Mouse (Mus musculus): ENCODE results near the gene Gpr19. TPM values are rescaled to one million over a fixed set of nuclear protein-coding genes. Genes with fewer than 3 reads are reported as not detected.

Gpr19 gene
- polyA plus RNA-seq, 1 experiment from 2014 or later, result 10.8 TPM

GRCm38 (mm10) chr6:134863146-134863545 lies 35.2 kb downstream of the Gpr19 start:
- peak; percentile 96 for TF ChIP-seq CTCF (IDR thresholded peaks at IDR 0.05; ENCODE audit: low read depth)
- peak overlapping the region; percentile 59 for H3K4me2 ChIP-seq
- no peak overlapping the region for H3K27ac ChIP-seq (ENCODE audit: low read depth)
- DNase-seq (peak; percentile 98), ATAC-seq (ENCODE audit: insufficient read depth) (peak; percentile 79)
- H3K9ac ChIP-seq, result no peak overlapping the region
- peaks cover 14% of the 10 kb centered on the region; the same call in 1 of the 2 replicates for H3K4me1 ChIP-seq (ENCODE audit: insufficient read depth)
- no peaks in the 10 kb centered on the region for H3K9me3 ChIP-seq (ENCODE audit: low read depth, low read length)
- peak overlapping the region; percentile 23 for H3K4me3 ChIP-seq (ENCODE audit: low read depth, low read length)
- no peaks in the 10 kb centered on the region for H3K36me3 ChIP-seq (ENCODE audit: insufficient read depth)
- 0 out of 2 replicates have a peak, but pooled peaks cover 3% of the 10 kb centered on the region for H3K27me3 ChIP-seq (ENCODE audit: insufficient read depth, low read length)
- under 1% methylated on average over 19 of the region's 19 CpGs for WGBS

- peak overlapping the region; percentile 59 for H3K4me2 ChIP-seq
- no peaks in the 10 kb centered on the region for H3K36me3 ChIP-seq (ENCODE audit: insufficient read depth)
- no peaks in the 10 kb centered on the region for H3K9me3 ChIP-seq (ENCODE audit: low read depth, low read length)
- WGBS, result 13% methylated on average over 13 of the region's 13 CpGs
- 0 out of 2 replicates have a peak, but pooled peaks cover 3% of the 10 kb centered on the region for H3K27me3 ChIP-seq (ENCODE audit: insufficient read depth, low read length)
- H3K4me3 ChIP-seq (ENCODE audit: low read depth, low read length), result peak overlapping the region; percentile 23
- H3K9ac ChIP-seq, result no peak overlapping the region
- H3K27ac ChIP-seq (ENCODE audit: low read depth), result no peak overlapping the region
- no peak for TF ChIP-seq CTCF (IDR thresholded peaks at IDR 0.05; ENCODE audit: low read depth)
- peak; percentile 45 for DNase-seq
- peaks cover 14% of the 10 kb centered on the region; the same call in 1 of the 2 replicates for H3K4me1 ChIP-seq (ENCODE audit: insufficient read depth)
- ATAC-seq (ENCODE audit: insufficient read depth), result peak; percentile 48
These were observed 35.7 kb downstream of the Gpr19 start for GRCm38 (mm10) chr6:134862671-134863104.

GRCm38 (mm10) chr6:134861386-134861785 lies 37.0 kb downstream of the Gpr19 start:
- WGBS, result 71% methylated on average over 12 of the region's 12 CpGs
- DNase-seq, result no peak
- Histone ChIP-seq H3K36me3 (ENCODE audit: insufficient read depth) (no peaks in the 10 kb centered on the region), H3K4me3 (ENCODE audit: low read depth, low read length) (no peak overlapping the region), H3K9me3 (ENCODE audit: low read depth, low read length) (no peaks in the 10 kb centered on the region), H3K27me3 (ENCODE audit: insufficient read depth, low read length) (0 out of 2 replicates have a peak, but pooled peaks cover 3% of the 10 kb centered on the region), H3K4me1 (ENCODE audit: insufficient read depth) (peaks cover 14% of the 10 kb centered on the region; the same call in 1 of the 2 replicates), H3K4me2 (no peak overlapping the region), H3K9ac (no peak overlapping the region), H3K27ac (ENCODE audit: low read depth) (no peak overlapping the region)
- no peak for TF ChIP-seq CTCF (IDR thresholded peaks at IDR 0.05; ENCODE audit: low read depth)
- ATAC-seq (ENCODE audit: insufficient read depth), result no peak

GRCm38 (mm10) chr6:134860275-134860674 lies 38.1 kb downstream of the Gpr19 start:
- Histone ChIP-seq H3K4me3 (ENCODE audit: low read depth, low read length) (no peak overlapping the region), H3K4me1 (ENCODE audit: insufficient read depth) (peaks cover 14% of the 10 kb centered on the region; the same call in 1 of the 2 replicates), H3K27ac (ENCODE audit: low read depth) (peak overlapping the region; percentile 48; the same call in 1 of the 2 replicates), H3K27me3 (ENCODE audit: insufficient read depth, low read length) (0 out of 2 replicates have a peak, but pooled peaks cover 3% of the 10 kb centered on the region), H3K9ac (no peak overlapping the region), H3K4me2 (no peak overlapping the region), H3K9me3 (ENCODE audit: low read depth, low read length) (no peaks in the 10 kb centered on the region), H3K36me3 (ENCODE audit: insufficient read depth) (no peaks in the 10 kb centered on the region)
- DNase-seq (peak; percentile 69), ATAC-seq (ENCODE audit: insufficient read depth) (peak; percentile 42)
- TF ChIP-seq CTCF (IDR thresholded peaks at IDR 0.05; ENCODE audit: low read depth), result no peak
- WGBS, result 14% methylated on average over 4 of the region's 4 CpGs

- no peak overlapping the region for H3K4me3 ChIP-seq (ENCODE audit: low read depth, low read length)
- ATAC-seq (ENCODE audit: insufficient read depth), result no peak
- no peak for TF ChIP-seq CTCF (IDR thresholded peaks at IDR 0.05; ENCODE audit: low read depth)
- H3K27ac ChIP-seq (ENCODE audit: low read depth), result no peak overlapping the region
- WGBS, result 86% methylated on average over 6 of the region's 6 CpGs
- H3K9me3 ChIP-seq (ENCODE audit: low read depth, low read length), result no peaks in the 10 kb centered on the region
- no peak overlapping the region for H3K4me2 ChIP-seq
- H3K36me3 ChIP-seq (ENCODE audit: insufficient read depth), result no peaks in the 10 kb centered on the region
- 0 out of 2 replicates have a peak, but pooled peaks cover 3% of the 10 kb centered on the region for H3K27me3 ChIP-seq (ENCODE audit: insufficient read depth, low read length)
- H3K4me1 ChIP-seq (ENCODE audit: insufficient read depth), result peaks cover 14% of the 10 kb centered on the region; the same call in 1 of the 2 replicates
- DNase-seq, result no peak
- H3K9ac ChIP-seq, result no peak overlapping the region
These were observed 39.4 kb downstream of the Gpr19 start for GRCm38 (mm10) chr6:134859021-134859420.

- Histone ChIP-seq H3K4me3 (ENCODE audit: low read depth, low read length) (no peak overlapping the region), H3K9me3 (ENCODE audit: low read depth, low read length) (no peaks in the 10 kb centered on the region), H3K4me1 (ENCODE audit: insufficient read depth) (peaks cover 3% of the 10 kb centered on the region; the same call in 1 of the 2 replicates), H3K27me3 (ENCODE audit: insufficient read depth, low read length) (no peaks in the 10 kb centered on the region), H3K27ac (ENCODE audit: low read depth) (no peak overlapping the region), H3K4me2 (no peak overlapping the region), H3K36me3 (ENCODE audit: insufficient read depth) (no peaks in the 10 kb centered on the region), H3K9ac (no peak overlapping the region)
- no peak for DNase-seq
- ATAC-seq (ENCODE audit: insufficient read depth), result no peak
- no peak for TF ChIP-seq CTCF (IDR thresholded peaks at IDR 0.05; ENCODE audit: low read depth)
- WGBS, result 80% methylated on average over 16 of the region's 16 CpGs
These were observed 42.5 kb downstream of the Gpr19 start for GRCm38 (mm10) chr6:134855926-134856325.

- no peak for TF ChIP-seq CTCF (IDR thresholded peaks at IDR 0.05; ENCODE audit: low read depth)
- Histone ChIP-seq H3K9ac (no peak overlapping the region), H3K4me2 (no peak overlapping the region), H3K4me1 (ENCODE audit: insufficient read depth) (no peaks in the 10 kb centered on the region), H3K27me3 (ENCODE audit: insufficient read depth, low read length) (no peaks in the 10 kb centered on the region), H3K27ac (ENCODE audit: low read depth) (no peak overlapping the region), H3K36me3 (ENCODE audit: insufficient read depth) (no peaks in the 10 kb centered on the region), H3K9me3 (ENCODE audit: low read depth, low read length) (no peaks in the 10 kb centered on the region), H3K4me3 (ENCODE audit: low read depth, low read length) (no peak overlapping the region)
- DNase-seq, result no peak
- WGBS, result 69% methylated on average over 5 of the region's 5 CpGs
- ATAC-seq (ENCODE audit: insufficient read depth), result no peak
These were observed 43.6 kb downstream of the Gpr19 start for GRCm38 (mm10) chr6:134854782-134855181.
